Mouse (Mus musculus): ENCODE results near the gene Gm17093.
"Not testable (repeated sequence)": the region's sequence is repeated elsewhere in the genome, so short reads cannot be mapped to it uniquely, and the experiment has no call there.

Gene Gm17093

DNA sequence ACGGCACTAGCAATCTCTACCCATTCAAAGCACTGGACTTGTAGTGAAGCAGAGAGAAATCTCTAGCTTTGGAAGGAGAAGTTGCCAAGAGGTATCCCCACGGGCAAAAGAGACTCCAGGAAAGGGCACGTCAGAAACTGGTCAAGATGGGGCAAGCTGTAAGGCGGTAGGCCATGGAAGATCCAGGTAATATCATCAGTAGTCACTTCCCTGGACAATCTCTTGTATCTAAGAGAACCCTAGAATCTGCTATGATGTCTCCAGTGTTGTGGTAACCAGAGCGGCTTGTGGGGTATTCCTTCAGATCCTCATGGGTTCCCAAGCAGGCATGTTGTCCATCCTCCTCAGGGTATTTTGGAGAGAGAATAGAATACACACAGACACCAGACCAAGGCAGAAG, at the start of gene Gm17093:
Gene Gm17093, plus strand, starts transcription at position 301 of the 400 bp plus-strand sequence.
- not testable (repeated sequence) for DNase-seq (ENCODE audit: low spot score in 2 of 2)

DNA sequence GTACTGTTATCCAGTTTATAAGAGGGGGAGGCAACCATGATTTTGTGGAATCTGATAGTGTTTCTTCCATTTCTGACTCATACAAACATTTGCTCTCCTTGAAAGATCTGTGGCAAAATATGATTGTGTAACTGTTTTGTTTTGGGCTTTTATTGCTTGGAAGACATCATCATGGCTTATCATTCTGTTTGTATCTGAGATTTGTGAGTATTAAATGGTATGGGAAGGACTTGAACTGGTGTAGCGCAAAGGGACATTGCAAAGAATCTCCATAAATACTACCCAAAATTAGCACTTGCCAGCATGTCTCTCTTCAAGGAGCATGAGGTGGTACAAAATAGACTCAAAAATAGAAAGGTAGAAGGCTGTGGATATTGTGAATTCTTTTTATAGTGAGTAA, 25.9 kb upstream of the Gm17093 start, which contains the start of gene BC061237:
Gene BC061237, plus strand, starts transcription at position 301 of the 400 bp plus-strand sequence.
- DNase-seq (ENCODE audit: low spot score in 2 of 2) = not testable (repeated sequence)

DNA sequence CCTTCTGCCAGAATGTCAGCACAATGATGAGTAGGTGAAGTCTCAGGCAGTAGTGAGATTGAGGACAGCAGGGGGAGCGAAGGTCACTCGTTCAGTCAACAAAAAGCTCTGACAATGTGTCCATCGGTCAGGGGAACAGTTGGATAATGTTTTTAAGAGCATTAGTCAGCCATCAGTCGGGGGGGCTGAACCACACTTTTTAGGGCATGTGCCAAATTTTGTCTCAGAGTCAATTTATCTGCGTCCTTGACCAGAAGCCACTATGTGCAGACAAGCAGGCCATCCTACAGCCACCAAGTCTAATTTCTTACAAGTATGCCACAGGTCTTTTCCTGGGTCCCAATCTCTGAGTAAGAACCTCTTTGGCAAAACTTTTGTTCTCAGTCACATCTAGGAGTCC, 29.9 kb downstream of the Gm17093 start:
- not testable (repeated sequence) for DNase-seq (ENCODE audit: low spot score in 2 of 2)

Measured in right cerebral cortex, adult 2 months (tissue).